Mouse (Mus musculus) bone marrow, adult 2 months (tissue): ENCODE results near the gene Hoxa9. TPM values are rescaled to one million over a fixed set of nuclear protein-coding genes. Genes with fewer than 3 reads are reported as not detected.

Experiments used
- H3K27ac ChIP-seq: fragments of 200-500 bp; 2 replicates; pipeline ENCODE4 v1.5.1; 2012; ENCODE audit warnings: low read depth, mild to moderate bottlenecking, control low read depth, inconsistent platforms, low read length; ENCODE audit not compliant: control insufficient read depth, poor library complexity, insufficient read depth
- H3K4me1 ChIP-seq: fragments of 200-500 bp; 2 replicates; pipeline ENCODE4 v1.6.1; 2011; ENCODE audit warnings: low read length; ENCODE audit not compliant: control insufficient read depth, insufficient read depth
- H3K4me3 ChIP-seq: fragments of 200-500 bp; replicated peaks from 2 replicates; pipeline ENCODE3; 2011; ENCODE audit warnings: mild to moderate bottlenecking, low read depth, low read length, control low read depth; ENCODE audit not compliant: control insufficient read depth
- CTCF ChIP-seq: fragments of 200-500 bp; IDR thresholded peaks from 2 replicates; pipeline ENCODE4 v1.5.1; 2011; ENCODE audit warnings: low read length, control low read depth; ENCODE audit not compliant: control insufficient read depth, insufficient read depth
- POLR2A ChIP-seq: fragments of 200-500 bp; IDR thresholded peaks from 2 replicates; pipeline ENCODE4 v1.6.1; 2011; ENCODE audit warnings: low read depth, mild to moderate bottlenecking, control low read depth, low read length, borderline replicate concordance; ENCODE audit not compliant: control insufficient read depth
- WGBS: fragments of 180-500 bp; shearing (Covaris S2); methylation state at CpG from one replicate; pipeline ENCODE4 v1.1.7; 2018; 5-methylcytosine and 5-hydroxymethylcytosine counted together
- polyA plus RNA-seq: library from polyadenylated mRNA; stranded (reverse); fragments of >200 nt; gene quantifications from 2 replicates; pipeline ENCODE4 v1.2.4, GENCODE M21; 2011; ENCODE audit warnings: low replicate concordance; ENCODE audit not compliant: missing spikeins, insufficient read depth, insufficient read length

The Hoxa9 gene
- polyA plus RNA-seq, 1 experiment = 3.8 TPM

GRCm38 (mm10) chr6:52220003-52220864 is 10.7 kb downstream of the Hoxa9 start:
- H3K4me3 ChIP-seq = no peak overlapping the region
- 10% methylated on average over 32 of the region's 32 CpGs for WGBS

DNA sequence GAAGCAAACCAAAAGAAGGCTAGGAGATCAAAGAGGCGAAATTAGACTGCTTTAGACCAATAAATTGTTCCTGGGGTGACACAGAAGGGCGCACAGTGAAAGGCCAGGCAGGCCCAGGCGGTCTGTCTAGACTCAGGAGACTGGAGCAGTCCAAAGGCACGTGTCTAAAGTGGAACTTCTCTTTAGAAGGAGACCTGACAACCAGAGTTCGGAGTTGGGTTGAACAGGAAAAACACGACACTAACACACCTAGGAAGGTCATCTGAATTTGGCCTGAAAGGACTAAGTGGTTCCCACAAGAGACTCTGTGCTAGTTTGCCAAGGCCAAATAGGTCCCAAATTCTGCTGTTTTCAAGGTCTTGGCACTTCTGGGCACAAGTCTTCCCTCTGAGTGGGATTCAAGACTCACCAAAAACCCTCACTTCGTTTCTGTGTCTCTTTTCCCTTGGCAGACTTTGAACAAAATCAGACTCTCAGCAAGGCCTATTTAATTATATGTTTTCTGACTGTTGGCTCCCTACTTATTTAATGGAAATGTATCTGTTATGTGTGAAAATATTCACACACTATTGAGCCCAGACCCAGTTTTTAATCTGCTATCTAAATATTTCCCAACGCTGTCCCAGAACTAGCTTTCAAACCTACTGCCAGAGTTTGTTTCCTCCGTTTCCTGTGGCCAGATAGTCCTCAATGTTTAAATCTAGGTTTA is 11.5 kb downstream of the Hoxa9 start:
- TF ChIP-seq CTCF = no peak
- TF ChIP-seq POLR2A = no peak
- Histone ChIP-seq H3K27ac (no peak overlapping the region), H3K4me3 (no peak overlapping the region), H3K4me1 (no peaks in the 10 kb centered on the region)
- WGBS = 51% methylated on average over 9 of the region's 9 CpGs

More at GRCm38 (mm10) chr6:52220003-52220864, 10.7 kb downstream of the Hoxa9 start:
- no peaks in the 10 kb centered on the region for H3K4me1 ChIP-seq
- 0 out of 2 replicates have a peak overlapping the region, but pooled peaks have one; percentile 4 for H3K27ac ChIP-seq
- TF ChIP-seq CTCF (no peak), POLR2A (no peak)

GRCm38 (mm10) chr6:52218643-52219215 is 12.2 kb downstream of the Hoxa9 start:
- TF ChIP-seq CTCF (no peak), POLR2A (no peak)
- WGBS = 25% methylated on average over 14 of the region's 14 CpGs
- Histone ChIP-seq H3K27ac (no peak overlapping the region), H3K4me3 (no peak overlapping the region), H3K4me1 (no peaks in the 10 kb centered on the region)

GRCm38 (mm10) chr6:52217895-52218642 is 12.8 kb downstream of the Hoxa9 start:
- no peak overlapping the region for H3K4me3 ChIP-seq
- H3K4me1 ChIP-seq = no peaks in the 10 kb centered on the region
- no peak overlapping the region for H3K27ac ChIP-seq
- TF ChIP-seq POLR2A (no peak), CTCF (no peak)
- WGBS = 10% methylated on average over 23 of the region's 23 CpGs

- Histone ChIP-seq H3K4me3 (no peak overlapping the region), H3K4me1 (no peaks in the 10 kb centered on the region), H3K27ac (no peak overlapping the region)
- TF ChIP-seq POLR2A (peak; percentile 49; the same call in 1 of the 2 replicates), CTCF (no peak)
- under 1% methylated on average over 25 of the region's 25 CpGs for WGBS
Observed at GRCm38 (mm10) chr6:52217459-52217768, 13.5 kb downstream of the Hoxa9 start.

DNA sequence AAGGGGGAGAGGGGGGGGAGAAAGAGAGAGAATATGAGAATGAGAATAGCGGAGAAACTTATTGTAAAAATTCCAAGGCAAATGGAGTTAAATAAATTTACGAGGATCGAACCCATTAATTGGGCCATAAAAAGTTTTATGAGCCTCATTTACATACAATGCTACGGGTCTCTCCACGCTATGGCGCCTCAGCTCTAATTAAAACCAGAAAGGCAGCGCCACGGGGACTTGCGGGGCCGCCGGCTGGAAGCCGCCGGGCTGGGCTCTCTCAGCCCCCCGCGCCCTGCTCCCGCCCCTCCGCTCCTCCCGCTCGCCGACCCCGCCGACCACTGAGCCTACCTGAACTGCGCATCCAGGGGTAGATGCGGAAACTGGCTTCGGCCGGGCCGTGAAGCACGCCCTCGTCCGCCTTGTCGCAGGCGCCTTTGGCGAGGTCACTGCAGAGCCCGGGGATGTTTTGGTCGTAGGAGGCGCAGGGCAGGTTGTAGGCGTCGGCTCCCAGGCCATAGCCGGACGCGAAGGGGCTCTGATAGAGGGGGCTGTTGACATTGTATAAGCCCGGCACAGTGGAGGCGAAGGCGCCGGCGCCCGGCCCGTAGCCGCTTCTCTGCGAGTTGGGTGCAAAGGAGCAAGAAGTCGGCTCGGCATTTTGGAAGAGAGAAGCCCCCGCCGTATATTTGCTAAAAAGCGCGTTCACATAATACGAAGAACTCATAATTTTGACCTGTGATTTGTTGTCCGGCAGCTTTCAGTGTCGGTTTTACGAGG is 14.0 kb downstream of the Hoxa9 start:
- H3K4me1 ChIP-seq = no peaks in the 10 kb centered on the region
- WGBS = under 1% methylated on average over 60 of the region's 60 CpGs
- H3K4me3 ChIP-seq = no peak overlapping the region
- TF ChIP-seq CTCF (no peak), POLR2A (no peak)
- H3K27ac ChIP-seq = peak overlapping the region; percentile 17; the same call in 1 of the 2 replicates

GRCm38 (mm10) chr6:52215771-52216535 is 14.9 kb downstream of the Hoxa9 start:
- 7% methylated on average over 30 of the region's 30 CpGs for WGBS
- Histone ChIP-seq H3K4me3 (no peak overlapping the region), H3K4me1 (no peaks in the 10 kb centered on the region), H3K27ac (no peak overlapping the region)
- TF ChIP-seq CTCF (no peak), POLR2A (no peak)
